Mouse (Mus musculus) NIH3T3 (cell line): ENCODE results near the gene Sbk1.

ENCODE experiments used
- DNase-seq: peaks from one replicate; pipeline ENCODE4 v3.0.0-alpha.2; 2012; ENCODE audit warnings: low read depth

The Sbk1 gene

GRCm38 (mm10) chr7:126265949-126266348, 6.5 kb upstream of the Sbk1 start:
- peak; percentile 68 for DNase-seq

- no peak for DNase-seq
These were observed 6.0 kb upstream of the Sbk1 start for GRCm38 (mm10) chr7:126266372-126266870.

DNA sequence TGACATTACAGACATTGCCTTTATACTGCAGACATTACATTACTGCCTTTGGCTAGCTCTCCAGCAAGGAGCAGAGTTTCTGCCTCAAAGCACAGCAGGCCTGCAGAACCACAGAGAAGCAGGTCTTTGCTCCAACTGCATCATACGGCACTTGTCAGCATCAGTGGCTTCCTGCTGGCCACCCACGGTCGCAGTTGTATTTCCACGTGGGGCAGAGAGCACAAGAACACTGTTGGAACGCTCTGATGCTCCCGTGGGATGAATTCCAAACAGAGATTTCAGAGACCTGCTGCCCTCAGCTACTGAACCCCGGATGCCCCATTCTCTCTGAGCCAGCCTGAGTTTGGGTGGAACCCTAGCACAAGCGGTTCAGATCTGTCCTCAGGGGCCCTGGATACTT, 4.8 kb upstream of the Sbk1 start:
- no peak for DNase-seq

DNA sequence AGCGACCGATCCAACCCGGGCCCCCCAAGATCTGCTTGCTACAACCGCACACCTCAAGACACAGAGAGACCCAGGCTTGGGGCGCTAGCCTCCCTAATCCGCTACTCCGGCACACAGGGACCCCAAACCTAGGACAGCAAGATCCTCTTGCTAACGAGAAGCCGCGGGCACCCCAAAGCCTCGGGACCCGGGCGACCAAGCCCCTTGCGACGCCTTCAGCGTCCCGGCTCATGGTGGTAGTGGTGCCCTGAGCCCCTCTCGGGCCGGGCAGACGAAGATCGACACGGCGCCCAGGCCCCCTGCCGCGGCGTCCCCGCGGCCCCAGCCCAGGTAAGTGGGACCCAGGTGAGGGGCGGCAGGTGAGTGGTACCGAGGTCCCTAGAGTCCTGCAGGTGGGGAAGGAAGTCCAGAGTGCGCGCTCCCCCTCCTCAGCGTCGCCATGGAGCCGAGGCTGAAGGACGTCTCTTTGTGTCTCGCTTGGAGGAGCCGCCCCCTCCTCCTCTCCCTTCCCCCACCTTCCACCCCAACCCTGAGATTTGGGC, 422 bp downstream of the Sbk1 start:
- no peak for DNase-seq

DNA sequence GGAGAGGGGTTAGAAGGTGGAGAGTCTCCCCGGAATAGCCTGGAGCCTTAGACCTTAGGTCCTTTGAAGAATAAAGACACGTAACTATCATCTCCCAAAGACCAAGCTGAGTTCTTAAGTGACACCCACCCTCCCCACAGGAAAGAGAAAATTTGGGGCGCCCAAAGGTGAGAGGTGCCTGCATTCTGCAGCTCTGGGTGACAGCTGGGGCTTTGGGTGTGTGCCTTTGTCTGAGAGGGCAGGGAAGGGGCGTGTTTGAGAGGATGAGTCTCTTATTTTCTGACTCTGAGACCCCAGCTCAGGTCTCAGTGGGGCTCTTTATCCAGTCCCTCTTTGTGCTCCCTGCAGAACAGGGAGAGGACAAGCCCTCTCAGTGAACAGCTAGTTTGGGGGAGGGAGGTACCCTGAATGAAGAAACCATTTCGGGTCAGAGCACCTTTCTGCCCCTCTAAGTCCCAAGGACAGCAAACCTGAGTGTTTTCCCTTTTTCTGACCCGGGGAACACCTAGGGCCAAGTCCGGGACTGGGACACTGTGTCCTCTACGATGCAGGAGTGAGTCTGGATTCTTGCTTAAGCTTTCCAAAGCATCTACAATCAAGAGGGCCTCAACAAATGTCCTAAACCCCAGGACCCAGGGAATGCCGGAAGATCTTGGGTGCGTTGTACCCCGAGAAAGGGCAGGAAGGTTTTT, 1.1 kb downstream of the Sbk1 start:
- DNase-seq = no peak

DNA sequence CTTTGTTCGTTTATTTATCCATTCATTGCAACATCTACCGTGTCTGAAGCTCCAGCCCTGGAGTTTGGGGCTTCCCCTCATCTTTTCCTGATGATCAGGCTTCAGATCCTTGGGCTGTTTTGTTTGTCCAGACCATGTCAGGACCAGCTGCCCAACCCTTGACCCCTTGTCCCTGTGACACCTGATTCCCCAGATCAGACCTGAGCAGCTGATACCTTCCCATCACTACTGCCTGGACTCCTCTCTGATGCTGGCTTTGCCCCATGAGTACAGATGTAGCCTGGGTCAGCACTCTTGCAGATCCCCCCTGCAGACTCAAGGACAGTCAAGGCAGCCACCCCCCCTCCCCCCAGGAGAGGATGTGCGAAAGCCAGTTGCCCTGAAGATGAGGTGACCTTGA, 1.7 kb downstream of the Sbk1 start:
- DNase-seq = no peak

DNA sequence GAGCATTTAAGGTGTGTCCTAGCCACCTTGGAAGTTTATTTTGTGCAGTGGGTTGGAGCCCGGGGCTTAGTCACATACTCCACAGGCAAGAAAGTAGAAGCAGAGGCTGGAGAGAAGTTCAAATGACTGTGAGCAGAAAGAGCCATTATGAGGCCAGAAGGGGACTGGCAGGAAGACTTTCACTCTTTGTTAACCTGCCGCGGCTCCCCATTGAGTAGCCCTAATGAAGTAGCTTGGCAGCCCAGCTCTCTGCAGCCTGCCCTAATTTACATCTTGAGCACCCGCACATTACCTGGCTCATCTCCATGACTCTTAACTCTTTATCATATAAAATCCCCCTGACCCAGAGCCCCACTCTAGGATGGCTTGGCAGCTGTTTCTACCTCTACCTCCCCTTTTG, 2.2 kb downstream of the Sbk1 start:
- DNase-seq = no peak

GRCm38 (mm10) chr7:126275711-126276110, 3.3 kb downstream of the Sbk1 start:
- no peak for DNase-seq

DNA sequence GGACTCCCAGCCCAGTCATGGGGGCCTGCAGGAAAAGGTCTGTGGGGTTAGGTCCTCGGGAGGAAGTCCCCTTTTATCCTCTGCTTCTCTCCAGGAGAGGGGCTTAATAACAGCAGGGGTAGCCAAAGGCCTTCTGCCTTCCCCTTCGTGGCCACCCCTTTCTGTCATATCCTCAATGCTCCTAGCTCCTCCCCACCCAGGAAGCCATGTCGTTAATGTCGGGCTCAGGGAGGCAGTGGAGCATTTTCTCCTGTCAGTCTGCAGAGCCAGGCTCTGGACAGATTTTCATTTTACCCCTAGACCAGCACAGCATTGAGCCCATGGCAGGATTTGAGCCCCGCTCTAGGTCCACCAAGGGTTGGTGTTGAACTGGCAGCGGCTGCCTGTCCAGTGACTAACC, 3.9 kb downstream of the Sbk1 start:
- no peak for DNase-seq

DNA sequence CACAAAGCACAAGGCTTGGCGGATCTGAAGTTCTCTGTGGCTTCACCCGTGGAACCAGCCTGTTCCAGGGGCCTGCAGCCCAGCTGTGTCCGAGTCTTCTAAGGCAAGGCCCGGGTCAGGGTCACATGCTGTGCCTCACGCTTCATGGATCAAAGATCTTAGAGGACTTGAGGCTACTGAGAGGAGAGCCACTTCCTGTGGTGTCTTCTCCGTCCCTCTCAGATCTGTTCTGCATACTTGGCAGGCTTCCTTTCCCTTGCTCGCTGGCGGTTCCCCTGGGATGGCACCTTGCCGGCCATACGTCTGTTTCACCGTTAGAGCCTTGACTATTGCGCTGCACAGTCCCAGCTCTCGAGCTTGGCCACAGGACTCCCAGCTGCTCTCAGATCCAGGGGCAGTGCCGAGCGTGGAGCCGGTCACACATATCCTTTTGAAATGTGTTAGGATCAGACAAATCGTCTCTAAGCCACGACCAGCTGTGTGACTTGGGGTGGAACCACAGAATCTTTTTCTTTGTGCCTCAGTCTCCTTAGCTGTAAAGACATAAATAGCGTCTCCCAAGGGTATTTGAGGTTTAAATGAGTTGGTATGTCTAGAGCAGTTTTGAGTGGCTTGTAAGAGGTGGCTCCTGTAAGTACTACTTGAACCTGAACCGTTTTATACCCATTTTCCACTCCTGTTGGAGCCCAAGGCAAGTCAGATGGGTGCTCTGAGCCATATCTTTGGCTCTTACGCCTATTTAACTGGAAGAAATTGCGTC, 5.3 kb downstream of the Sbk1 start:
- DNase-seq = no peak

DNA sequence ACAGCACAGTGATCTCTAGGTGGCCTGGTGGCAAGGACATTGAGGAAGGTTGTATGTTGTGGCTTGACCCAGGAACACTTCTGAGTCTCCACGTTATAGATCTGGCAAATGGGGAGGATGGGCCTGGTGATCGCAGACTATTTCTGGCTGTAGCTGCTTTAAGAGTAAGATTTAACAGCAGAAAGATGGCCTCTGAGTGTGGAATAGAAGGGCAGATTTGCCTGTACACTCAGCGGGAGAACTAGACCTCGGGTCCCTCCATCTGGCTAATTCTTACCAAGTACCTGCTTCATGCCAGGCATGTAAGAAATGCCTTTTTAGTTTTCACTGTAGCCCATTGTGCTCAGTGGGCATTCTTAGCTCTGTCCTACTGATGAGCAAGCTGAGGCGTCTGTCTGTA, 6.4 kb downstream of the Sbk1 start:
- DNase-seq = no peak

DNA sequence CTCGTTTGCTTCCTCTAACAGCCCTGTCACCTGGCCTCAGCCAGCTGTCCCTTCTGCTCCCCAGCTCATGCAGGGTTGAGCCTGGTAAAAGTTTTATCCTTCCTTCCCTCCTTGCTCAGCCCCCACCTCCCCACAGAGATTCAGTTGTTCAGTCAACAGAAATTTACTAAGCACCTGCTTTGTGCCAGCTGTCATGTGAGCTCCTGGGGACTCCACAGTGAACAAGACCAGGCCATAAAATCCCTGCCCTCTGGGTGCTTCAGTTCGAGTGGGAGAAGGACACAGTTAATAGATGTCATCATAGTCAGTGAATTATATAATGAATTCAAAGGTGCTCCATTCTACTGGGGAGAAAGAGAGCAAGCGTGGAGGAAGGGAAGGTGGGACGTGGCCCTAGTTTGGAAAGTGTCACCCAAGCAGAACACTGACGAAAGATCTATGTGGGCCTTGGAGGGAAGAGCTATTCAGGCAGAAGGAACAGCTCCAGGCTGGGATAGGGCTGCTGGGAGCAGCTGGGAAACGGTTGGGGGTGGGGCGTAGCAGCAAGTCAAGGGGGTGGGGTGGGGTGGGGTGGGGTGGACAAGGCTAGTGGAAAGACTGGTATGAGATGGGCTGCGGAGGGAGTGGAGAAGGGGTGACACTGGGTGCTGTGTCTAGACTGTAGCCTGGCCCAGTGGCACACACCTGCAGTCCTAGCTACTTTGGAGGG, 7.5 kb downstream of the Sbk1 start:
- no peak for DNase-seq

DNA sequence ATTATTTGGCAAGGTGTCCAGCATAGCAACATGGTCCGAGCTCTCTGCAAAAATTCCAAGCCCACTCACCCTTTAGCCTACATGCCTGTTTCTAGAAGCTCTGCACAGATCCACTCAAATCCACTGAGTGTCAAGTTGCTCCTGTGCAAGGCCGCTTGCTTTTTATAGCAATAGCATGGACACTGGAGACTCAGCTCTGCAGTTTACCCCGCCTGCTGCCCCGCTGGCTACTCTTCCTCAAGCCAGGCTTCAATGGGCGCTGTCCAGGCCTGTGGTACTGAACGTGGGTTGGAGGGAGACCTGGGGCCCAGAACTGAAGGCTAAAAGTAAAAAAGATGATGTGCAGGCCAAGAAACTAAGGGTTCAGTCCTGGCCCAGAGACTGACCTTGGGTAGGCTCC, 8.3 kb downstream of the Sbk1 start:
- DNase-seq = peak; percentile 66

- DNase-seq = no peak
These were observed 9.7 kb downstream of the Sbk1 start for GRCm38 (mm10) chr7:126281876-126282682.

DNA sequence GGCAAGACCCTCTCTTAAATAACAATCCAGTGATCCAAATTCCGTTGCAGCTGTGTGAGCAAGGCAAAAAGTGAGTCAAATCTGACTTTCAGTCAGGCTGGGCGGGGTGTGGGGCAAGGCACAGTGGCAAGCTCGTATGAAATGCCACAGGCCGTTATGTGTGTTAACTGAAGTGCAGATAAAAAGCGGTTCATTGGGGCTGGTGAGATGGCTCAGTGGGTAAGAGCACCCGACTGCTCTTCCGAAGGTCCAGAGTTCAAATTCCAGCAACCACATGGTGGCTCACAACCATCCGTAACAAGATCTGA, 10.2 kb downstream of the Sbk1 start:
- DNase-seq = peak; percentile 24

DNA sequence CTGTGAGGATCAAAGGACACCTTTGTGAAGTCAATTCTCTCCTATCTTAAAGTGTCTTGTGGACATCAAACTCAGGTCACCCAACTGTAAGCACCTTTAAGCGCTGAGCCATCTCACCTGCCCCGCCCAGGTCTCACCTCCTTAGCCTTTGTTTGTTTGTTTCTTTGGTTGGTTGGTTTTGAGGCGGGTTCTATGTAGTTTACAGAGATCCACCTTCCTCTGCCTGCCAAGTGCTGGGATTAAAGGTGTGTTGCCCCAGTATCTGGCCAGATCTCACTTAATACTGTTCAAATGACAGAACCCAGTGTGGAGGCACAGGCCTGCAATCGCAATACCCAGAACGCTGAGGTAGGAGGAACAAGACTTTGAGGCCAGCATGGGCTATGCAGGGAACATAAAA, 11.6 kb downstream of the Sbk1 start:
- no peak for DNase-seq

DNA sequence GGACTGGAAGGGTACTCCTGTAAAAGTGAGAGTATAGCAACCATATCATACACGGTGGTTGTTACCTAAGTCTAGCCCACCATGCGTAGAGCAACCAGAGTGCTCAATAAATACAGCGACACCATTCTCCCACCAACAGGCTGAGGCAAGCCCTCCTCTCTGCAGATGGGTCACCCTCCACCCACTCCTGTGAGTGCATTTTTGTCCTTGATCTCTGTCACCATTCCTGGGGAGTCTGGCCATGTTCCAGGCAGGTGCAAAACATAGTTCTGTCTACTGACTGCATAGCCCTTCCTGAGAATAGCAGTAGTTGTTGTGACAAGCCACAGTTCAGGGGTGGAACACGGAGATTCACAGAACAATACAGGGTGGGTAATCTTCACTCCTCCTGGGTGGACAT, 12.0 kb downstream of the Sbk1 start:
- DNase-seq = no peak

GRCm38 (mm10) chr7:126284865-126285264, 12.4 kb downstream of the Sbk1 start:
- no peak for DNase-seq

GRCm38 (mm10) chr7:126285293-126286211, 13.1 kb downstream of the Sbk1 start:
- peak; percentile 22 for DNase-seq

DNA sequence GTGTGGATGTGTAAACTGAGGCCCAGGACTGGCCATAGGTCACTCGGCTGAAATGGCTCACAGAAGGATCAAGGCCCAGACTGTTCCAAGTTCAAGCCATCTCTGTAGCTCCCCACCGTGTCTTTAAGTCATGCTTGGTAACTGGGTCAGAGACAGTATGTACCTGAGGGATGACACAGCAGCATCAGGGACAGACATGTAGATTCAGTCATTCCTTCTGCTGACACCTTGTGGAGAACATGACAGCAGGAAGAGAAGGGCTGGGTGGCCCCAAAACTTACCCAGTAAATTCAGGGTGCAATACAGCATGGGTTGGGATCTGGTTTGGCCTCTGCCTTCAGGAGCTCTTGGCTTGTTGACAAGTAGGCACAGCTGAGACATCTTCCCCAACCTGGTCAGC, 13.9 kb downstream of the Sbk1 start:
- no peak for DNase-seq
